Mouse (Mus musculus): ENCODE measurements around the gene Fam69b.

GRCm38 (mm10) chr2:26663112-26663511 is 34.9 kb downstream of the Fam69b start:
- TF ChIP-seq CTCF (IDR thresholded peaks at IDR 0.05; ENCODE audit: low read depth) = no peak
- TF ChIP-seq EP300 (IDR thresholded peaks at IDR 0.05; ENCODE audit: low read depth) = no peak

All from liver, postnatal 0 days (tissue).